Mouse (Mus musculus): Measurements from ENCODE around the gene Traf3. TPM values are rescaled to one million over a fixed set of nuclear protein-coding genes. Genes with fewer than 3 reads are reported as not detected.

Gene Traf3
- total RNA-seq, 2 experiments from 2014 or later, result 12.0 to 12.6 TPM

GRCm38 (mm10) chr12:111192777-111193176 is 26.6 kb downstream of the Traf3 start:
- no peak for DNase-seq
- intact Hi-C loops (cut with DNase I), result no loop called here

GRCm38 (mm10) chr12:111193331-111193730 is 27.2 kb downstream of the Traf3 start:
- no peak for DNase-seq
- intact Hi-C loops (cut with DNase I), result no loop called here

DNA sequence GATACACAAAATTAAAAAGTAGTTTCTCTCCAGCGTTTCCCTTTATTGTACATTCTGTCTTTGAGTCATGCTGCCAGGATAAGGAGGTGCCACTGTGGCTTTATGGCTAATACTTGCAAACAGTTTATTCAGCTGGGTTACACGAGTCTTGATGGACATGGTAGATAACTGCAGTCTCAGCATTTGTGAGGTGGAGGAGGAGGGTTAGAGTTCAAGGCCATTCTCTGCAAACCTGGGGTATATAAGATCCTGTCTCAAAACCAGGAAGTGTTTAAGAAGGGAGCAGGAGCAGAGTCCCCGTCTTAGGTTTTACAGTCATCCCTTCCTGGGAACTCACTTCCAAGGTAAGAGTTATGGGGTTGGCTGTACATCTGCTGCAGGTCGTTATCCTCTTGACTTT is 30.4 kb downstream of the Traf3 start:
- intact Hi-C loops (cut with DNase I), result no loop called here
- no peak for DNase-seq

DNA sequence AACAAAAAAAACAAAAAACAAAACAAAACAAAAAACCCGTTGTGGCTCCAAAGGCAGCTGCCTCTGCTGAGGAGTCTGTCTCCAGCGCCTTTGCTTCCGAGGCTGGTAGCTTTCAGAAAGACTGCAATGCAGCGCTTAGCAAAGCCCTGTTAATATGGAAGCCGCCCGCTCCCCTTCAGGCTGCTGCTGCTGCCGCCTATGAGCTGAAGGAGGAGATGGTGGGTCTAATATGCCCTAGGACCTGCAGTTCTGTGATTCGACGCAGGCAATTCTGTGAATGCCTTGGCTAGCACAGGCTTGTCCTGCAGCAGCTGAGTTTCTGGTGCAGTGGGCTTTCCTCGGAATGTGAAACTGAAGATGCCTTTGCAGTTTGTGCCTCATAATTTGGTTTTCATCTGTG is 36.9 kb downstream of the Traf3 start:
- no peak for DNase-seq
- intact Hi-C loops (cut with DNase I), result no loop called here

DNA sequence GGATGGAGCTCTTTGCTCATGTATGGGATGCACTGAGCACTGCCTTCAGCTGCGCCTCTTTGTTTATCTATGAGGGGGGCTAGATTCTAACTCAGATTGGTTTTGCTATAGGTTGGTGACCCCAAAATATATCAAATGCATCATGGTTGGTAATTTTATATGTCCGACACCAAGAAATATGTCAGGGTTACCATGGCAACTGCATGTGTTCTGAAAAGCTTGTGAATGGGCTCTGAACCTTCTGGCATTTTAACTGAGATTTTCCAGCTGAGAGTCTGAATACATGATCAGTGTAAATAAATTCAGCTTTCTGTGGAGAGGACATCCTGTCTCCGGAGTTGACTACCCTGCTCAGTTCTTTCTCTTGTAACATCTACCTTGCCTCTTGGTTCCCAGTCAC is 37.8 kb downstream of the Traf3 start:
- intact Hi-C loops (cut with DNase I), result no loop called here
- DNase-seq, result no peak

DNA sequence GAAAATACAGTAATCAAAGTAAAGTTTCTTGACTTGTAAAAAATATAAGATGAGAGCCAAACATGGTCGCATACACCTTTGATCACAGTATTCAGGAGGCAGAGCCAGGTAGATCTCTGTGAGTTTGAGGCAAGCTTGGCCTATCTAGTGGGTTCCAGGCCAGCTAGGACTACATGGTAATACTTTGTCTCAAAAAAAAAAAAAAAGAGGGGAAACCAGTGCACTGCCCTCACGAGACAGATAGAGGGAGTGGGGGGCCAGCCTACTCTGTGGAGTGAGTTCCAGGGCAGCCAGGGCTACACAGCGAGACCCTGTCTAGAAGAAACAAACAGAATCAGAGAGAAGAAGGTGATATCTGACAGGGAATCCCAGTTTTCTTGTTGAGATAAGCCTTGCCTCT is 41.5 kb downstream of the Traf3 start:
- intact Hi-C loops (cut with DNase I), result no loop called here
- no peak for DNase-seq

DNA sequence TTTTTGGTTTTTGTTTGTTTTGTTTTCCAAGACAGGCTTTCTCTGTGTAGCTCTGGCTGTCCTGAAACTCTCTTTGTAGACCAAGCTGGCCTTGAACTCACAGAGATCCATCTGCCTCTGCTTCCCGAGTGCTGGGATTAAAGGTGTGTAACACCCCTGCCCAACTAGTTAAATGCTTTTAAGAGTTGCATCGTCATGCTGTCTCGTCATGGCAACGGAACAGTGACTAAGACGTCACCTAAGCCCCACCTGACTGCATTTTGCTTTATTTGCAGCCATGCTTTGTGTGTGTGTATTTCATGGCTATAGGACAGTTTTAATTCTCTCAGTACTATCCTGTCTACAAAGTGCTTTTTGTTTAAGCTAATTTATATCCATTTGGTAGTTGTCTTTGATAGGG is 45.6 kb downstream of the Traf3 start:
- intact Hi-C loops (cut with DNase I), result no loop called here

GRCm38 (mm10) chr12:111218867-111219266 is 52.7 kb downstream of the Traf3 start:
- intact Hi-C loops (cut with DNase I), result no loop called here
- DNase-seq, result no peak

More for the DNA sequence above, 45.6 kb downstream of the Traf3 start:
- DNase-seq, result no peak

DNA sequence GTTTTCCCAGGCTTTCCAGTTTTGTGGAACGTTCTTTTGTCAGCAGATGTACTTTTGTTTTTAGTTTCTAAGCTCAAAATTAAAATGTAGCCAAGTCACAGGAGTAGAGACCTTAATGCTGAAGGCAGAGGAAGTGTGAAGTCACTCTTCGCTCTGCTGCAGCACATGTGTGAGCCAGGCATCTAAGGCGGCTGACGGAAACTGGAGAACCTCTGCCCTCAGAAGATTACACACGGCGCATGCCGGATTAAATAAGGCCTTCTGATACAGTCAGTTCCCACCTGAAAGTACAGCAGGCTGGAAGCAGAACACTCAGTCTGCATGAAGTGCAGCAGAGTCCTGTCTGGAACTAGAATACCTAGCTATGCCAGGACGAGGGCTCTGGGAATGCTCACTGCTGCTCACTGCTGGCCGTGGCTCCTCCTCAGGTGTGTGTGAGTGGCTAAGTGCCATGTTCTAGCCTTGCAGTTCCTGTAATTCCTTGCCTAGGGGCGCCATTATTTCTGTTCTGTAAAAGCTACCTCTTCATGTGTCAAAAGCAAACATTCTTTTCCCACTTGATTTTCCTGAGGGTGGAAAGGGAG is 59.1 kb downstream of the Traf3 start:
- no peak for DNase-seq
- intact Hi-C loops (cut with DNase I), result no loop called here

- intact Hi-C loops (cut with DNase I), result no loop called here
- no peak for DNase-seq
Measured at GRCm38 (mm10) chr12:111227410-111227809, 61.2 kb downstream of the Traf3 start.

- DNase-seq, result no peak
- intact Hi-C loops (cut with DNase I), result no loop called here
Measured at GRCm38 (mm10) chr12:111228488-111228887, 62.3 kb downstream of the Traf3 start.

DNA sequence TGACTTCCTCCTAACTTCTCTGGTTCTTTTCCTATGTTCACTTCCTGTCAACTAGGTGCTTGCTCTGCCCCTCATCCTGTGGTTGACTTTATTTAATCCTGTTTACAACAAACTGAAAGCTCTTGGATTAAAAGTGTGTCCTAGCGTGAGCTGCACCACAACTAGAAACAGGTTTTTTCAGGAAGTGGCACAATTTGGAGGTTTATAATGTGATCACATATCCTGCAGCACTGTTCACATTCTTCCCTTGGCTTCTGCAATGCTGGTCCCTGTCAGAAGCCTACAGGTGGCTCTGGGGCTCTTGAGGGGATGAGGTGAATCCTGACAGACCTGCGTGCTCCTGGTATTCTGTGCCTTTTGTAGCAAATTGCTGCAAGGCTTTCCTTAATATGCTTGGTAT is 64.6 kb downstream of the Traf3 start:
- intact Hi-C loops (cut with DNase I), result no loop called here
- no peak for DNase-seq

- DNase-seq, result no peak
- intact Hi-C loops (cut with DNase I), result no loop called here
Measured at GRCm38 (mm10) chr12:111233798-111234197, 67.6 kb downstream of the Traf3 start.

DNA sequence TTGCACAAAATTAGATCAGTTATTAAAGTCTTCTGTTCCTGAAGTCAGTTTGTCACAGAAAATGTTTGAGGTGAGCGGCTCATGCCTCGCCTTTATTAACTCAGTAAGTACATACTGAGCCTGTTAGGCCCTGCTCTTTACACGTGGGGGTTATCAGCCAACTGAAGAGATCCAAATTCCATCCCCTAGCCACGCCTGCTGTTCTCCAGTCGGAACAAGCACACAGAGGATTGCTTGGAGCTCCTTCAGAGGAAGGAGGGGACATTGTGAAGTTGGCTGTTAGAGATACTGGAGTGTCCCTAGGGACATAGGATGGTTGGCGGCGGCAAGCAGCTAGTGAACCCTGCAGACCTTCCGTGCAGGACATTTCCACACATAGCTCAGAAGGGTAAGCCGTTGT is 68.2 kb downstream of the Traf3 start:
- peak in 1 of 2 experiments; percentile 5 for DNase-seq
- intact Hi-C loops (cut with DNase I), result no loop called here

DNA sequence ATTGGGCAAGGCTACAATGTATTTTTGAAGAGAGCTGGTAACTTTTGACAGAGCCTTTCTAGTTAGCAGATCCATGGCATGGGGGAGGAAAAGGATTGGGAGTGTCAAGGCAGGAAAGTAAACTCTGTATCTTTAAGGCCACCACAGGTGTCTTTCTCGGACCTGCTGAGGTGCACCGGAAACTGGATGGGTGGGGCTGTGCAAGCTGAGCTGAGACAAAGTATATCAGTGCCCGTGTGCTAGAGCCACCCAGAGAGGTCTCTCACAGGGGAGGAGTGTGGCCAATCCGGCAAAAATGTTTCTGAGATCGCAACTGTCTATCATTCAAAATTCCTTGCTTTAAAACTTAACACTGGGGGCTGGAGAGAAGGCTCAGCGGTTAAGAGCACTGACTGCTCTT is 69.5 kb downstream of the Traf3 start:
- no peak for DNase-seq
- intact Hi-C loops (cut with DNase I), result no loop called here

DNA sequence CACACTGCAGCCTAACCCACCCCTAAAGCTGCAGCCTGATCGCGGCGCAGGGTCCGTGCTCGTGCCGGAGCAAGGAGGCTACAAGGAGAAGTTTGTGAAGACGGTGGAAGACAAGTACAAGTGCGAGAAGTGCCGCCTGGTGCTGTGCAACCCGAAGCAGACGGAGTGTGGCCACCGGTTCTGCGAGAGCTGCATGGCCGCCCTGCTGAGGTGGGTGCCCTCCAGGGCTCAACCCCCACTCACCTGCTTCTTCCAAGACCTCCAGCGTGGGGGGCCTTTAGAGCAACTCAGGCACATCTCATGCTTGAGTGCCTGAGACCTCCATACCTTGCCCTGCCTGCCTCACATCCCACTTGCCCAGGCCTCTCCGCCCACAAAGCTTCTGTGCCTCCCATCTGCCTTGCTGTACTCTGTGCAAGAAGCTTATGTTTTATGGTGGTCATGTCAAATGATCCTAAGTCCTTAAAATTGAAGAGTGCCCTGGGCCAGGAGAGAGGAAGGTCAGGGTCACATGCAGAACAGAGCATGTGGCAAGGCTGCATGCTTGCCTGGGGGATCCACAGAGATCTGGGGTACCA is 71.5 kb downstream of the Traf3 start:
- intact Hi-C loops (cut with DNase I), result no loop called here
- DNase-seq, result no peak

DNA sequence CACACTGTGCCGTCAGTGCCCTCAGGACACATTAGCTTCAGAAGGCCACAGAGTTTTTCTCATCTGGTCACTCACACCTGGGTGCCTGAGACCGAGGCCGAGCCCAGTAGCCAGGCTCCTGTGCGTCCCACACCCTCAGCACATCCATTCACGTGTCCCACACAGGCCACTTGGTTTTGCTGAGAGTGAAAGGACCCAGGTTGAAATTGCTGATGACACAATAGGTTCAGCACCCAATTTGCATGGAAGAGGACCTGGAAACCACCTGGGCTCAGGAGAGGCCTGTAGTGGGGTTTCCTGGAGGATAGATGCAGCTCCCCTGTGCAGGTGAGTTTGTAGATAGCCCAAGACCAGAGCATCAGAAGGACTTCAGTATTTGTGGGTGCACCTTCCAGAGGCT is 72.2 kb downstream of the Traf3 start:
- intact Hi-C loops (cut with DNase I), result no loop called here

GRCm38 (mm10) chr12:111238778-111239177 is 72.6 kb downstream of the Traf3 start:
- DNase-seq, result no peak
- intact Hi-C loops (cut with DNase I), result no loop called here

More for the DNA sequence above, 72.2 kb downstream of the Traf3 start:
- no peak for DNase-seq

- intact Hi-C loops (cut with DNase I), result no loop called here
- DNase-seq, result no peak
Measured at GRCm38 (mm10) chr12:111239930-111240329, 73.8 kb downstream of the Traf3 start.

GRCm38 (mm10) chr12:111241916-111242315 is 75.7 kb downstream of the Traf3 start:
- DNase-seq, result no peak
- intact Hi-C loops (cut with DNase I), result no loop called here

GRCm38 (mm10) chr12:111242346-111242745 is 76.2 kb downstream of the Traf3 start:
- intact Hi-C loops (cut with DNase I), result no loop called here
- DNase-seq, result no peak

DNA sequence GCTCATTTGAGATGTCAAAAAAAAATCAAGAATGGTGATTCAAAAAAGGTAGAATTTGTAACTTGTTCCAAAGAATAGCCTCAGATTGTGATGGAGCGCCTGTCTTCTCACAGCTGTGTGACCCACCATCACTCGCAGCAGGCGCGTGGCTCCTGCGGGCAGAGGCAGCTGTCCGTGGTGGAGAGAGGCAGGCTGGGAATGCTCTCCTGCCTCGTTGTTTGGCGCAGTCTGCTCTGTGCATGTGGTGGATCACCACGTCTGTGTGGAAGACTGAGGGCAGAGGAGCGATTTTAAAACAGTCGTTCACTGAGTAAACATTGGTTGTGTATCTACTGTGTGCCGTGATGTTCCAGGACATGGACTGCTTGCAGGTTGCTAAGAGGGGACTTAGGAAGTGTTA is 77.6 kb downstream of the Traf3 start:
- intact Hi-C loops (cut with DNase I), result no loop called here
- no peak for DNase-seq

DNA sequence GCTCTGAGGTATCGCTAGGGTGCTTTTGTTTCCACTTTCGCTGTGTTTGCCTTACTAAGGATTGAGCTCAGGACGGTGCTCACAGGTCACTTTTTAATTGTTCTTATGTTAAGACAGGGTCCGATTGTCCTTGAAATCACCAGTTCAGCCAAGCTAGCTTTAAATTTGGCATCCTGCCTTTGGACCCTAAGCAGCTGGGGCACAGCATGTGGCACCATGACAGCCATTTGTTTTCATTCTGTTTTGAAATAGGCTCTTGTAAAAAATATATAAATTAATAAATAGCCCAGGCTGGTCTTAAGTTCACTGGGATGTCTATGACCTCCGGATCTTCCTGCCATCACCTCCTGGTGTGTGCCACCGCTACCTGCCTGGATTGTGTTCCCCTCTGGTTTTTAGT is 78.9 kb downstream of the Traf3 start:
- no peak for DNase-seq
- intact Hi-C loops (cut with DNase I), result no loop called here

Measured in heart, postnatal 36 days (tissue).